Mouse (Mus musculus) left cerebral cortex, postnatal 25 days (tissue): ENCODE measurements at regions not wholly inside any gene's neighbourhood (a gene's known extent, or its start where the extent isn't known, plus 50 kb on each side); places are given as distances from the start of the nearest gene placed in this dataset.
"Not testable (repeated sequence)": the region's sequence is repeated elsewhere in the genome, so short reads cannot be mapped to it uniquely, and the experiment has no call there.

Source experiments
- DNase-seq, 2 experiments: peaks; one replicate each; pipeline ENCODE4 v3.0.0; 2022; ENCODE audit warnings: low spot score in 2 of 2, mixed read lengths in 1 of 2
- intact Hi-C: fragments of 180-260 bp; cut with DNase I; formaldehyde crosslinking; loops from one replicate; pipeline ENCODE4 v1.15.1; 2025

DNA sequence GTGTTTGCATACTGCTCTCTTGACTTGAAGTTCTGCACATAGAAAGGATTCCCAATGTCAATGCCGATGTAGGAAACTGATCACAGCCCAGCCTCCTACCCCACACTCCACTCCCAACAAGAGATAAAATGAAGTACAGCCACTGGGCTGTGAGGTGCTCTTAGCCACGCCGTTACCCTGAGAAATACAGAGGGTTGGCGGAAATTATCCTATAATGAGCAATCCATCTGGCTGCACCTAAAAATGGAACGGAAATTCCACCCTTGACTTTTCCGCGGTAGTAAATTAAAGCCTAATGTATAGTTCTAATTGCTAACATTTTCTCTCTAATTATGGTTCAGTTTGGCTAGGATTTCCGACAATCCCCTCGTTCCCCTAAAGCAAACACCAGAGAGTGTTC is 97.2 kb upstream of the Otx2 start:
- intact Hi-C loops = no loop called here
- no peak for DNase-seq

DNA sequence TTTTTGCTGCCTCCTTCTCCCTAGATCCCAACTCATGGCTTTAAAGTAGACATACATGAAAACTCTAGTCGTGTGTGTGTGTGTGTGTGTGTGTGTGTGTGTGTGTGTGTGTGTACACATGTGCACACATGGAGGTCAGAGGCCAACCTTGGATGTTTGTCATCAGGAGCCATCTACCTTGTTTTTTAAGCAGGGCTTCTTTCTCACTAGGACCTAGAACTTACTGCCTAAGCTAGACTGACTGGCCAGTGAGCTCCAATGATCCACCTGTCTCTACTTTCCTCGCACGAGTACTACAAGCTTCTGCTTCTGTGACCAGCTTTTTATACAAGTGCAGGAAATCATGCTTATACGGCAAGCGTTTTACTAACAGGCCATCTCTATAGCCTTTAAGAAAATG is 89.1 kb upstream of the Otx2 start:
- intact Hi-C loops = no loop called here

DNA sequence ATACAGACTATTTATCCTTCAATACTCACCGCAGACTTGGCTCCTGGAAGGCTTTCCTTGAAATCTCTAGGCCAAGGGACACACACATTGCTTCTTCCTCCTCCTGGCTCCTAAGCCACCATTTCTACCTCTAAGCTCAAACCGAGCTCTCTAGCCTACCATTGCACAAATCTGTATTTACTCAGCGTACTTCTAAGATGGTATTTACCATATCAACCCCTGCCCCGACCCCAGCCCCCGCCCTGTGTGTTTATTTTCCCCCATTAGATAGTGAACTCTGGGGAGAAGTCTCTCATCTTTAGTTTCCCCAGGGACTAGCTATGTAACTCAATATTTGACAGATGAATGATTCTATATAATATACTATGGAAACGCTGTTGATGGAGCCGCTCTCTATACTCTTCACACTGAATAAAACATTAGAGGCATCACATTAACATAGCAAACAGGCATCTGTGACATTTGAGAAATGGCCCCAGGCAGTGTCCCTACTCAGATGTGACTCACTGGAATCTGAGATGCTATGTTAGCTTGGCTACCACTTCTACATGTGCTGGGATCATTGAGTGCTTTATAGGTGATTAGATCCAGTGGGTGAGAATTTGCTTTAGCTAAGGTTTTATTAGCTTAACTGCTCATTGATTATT is 87.5 kb upstream of the Otx2 start:
- intact Hi-C loops = no loop called here
- no peak for DNase-seq

More for the DNA sequence above, 89.1 kb upstream of the Otx2 start:
- no peak for DNase-seq

DNA sequence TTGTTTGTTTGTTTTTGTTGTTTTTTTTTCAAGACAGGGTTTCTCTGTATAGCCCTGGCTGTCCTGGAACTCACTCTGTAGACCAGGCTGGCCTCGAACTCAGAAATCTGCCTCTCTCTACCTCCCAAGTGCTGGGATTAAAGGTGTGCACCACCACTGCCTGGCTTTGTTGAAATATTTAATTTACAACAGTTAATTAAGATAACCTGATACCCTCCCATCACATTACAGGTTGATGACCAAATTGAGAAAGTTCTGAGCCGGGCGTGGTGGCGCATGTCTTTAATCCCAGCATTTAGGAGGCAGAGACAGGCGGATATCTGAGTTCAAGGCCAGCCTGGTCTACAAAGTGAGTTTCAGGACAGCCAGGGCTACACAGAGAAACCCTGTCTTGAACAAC is 81.5 kb upstream of the Otx2 start:
- intact Hi-C loops = not testable (repeated sequence)

DNA sequence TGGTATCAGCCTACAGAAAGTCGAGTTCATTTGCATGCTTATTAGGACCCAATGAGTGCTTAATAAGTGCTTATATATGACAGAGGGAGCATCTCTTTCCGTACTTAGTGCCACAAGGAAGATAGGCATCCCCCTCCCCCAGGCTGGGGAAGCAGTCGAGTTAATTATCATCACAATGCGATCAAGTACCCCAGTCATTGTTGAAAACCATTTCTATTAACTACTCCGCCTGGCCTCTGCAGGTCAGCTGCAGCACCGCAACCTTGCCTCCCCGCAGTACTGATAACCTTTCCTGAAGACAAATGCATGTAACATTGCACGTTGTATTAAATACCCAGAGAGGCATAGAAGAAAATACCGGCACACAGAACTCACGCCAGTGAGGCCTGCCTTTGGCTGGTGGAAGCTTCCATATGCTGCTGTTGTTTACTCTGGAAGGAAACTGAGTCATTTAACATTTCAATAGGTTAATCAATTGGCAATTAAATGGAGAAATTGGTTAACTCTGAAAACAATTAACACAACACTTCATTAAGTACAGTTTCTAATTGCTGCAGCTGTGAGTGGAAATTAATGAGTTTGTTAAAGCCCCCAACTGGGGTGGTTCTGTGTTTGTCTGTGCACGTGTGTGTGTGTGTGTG is 80.6 kb upstream of the Otx2 start:
- DNase-seq = no peak
- intact Hi-C loops = loop anchor here (5.0 kb wide), 1 partner anchor 92 kb away; no protein-coding TSS in a partner anchor

More for the DNA sequence above, 81.5 kb upstream of the Otx2 start:
- not testable (repeated sequence) for DNase-seq

DNA sequence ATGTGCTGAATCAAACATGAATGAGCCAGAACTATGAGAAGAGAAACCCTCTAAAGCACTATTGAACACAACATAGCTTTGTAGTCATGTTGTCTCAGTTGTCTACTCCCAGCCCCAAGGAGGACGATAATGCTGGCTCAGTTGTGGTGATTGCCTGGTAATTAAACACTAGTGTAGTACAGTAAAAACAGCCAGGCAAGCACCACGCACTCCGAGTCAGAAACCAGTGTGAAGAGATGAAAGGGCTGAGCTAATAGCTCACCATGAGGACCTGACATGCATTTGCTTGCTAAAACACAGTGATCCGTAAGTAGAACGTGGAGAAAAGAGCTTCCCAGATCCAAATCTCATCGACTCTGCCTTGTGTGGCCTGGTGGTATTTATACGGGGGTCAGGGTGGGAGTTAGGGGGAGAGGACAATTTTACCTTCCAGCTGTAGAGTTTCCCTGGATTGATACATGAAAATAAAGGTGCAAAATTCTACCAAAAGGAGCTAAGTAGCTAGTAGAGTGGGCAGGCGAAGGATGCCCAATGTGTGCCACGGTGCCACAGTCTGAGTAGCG is 80.0 kb upstream of the Otx2 start:
- DNase-seq = no peak

DNA sequence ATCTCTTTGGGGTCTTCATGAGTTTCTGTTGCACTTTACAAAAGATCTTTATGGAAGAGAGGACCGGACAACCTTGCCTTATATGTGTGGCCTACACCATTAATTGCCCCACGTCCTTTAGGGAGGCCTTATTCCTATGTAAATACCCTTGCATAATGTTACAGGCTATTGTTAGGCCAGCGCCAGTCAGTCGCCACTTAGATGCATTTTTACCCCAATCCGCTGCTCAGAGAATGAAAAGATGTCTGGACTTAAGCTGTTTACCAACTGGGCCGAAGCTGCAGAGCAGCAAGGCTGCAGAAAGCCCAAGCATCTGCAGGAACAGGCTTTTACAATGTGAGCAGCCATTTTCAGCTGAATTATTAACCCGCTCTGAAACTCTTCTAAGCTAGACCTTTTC is 79.5 kb upstream of the Otx2 start:
- intact Hi-C loops = loop anchor here (5.0 kb wide), 1 partner anchor 91 kb away; no protein-coding TSS in a partner anchor
- DNase-seq = no peak

More for the DNA sequence above, 80.0 kb upstream of the Otx2 start:
- intact Hi-C loops = loop anchor here (5.0 kb wide), 1 partner anchor 91 kb away; no protein-coding TSS in a partner anchor

DNA sequence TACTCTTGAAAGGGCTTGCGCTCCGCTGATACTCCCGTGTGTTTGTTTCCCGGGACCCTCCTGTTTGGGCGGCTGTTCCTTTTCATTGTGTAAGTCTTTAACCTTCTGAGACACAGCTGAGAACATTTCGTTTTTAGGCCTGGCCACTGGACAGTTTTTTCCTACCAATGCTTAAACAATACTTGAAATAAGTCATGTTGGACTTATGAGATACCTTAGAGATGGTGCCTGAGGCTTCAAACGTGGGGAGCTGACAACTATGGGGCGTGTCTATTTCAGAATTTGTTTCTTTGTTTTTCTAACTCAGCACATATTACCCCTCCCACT is 78.9 kb upstream of the Otx2 start:
- DNase-seq = no peak
- intact Hi-C loops = loop anchor here (5.0 kb wide), 1 partner anchor 90 kb away; no protein-coding TSS in a partner anchor

DNA sequence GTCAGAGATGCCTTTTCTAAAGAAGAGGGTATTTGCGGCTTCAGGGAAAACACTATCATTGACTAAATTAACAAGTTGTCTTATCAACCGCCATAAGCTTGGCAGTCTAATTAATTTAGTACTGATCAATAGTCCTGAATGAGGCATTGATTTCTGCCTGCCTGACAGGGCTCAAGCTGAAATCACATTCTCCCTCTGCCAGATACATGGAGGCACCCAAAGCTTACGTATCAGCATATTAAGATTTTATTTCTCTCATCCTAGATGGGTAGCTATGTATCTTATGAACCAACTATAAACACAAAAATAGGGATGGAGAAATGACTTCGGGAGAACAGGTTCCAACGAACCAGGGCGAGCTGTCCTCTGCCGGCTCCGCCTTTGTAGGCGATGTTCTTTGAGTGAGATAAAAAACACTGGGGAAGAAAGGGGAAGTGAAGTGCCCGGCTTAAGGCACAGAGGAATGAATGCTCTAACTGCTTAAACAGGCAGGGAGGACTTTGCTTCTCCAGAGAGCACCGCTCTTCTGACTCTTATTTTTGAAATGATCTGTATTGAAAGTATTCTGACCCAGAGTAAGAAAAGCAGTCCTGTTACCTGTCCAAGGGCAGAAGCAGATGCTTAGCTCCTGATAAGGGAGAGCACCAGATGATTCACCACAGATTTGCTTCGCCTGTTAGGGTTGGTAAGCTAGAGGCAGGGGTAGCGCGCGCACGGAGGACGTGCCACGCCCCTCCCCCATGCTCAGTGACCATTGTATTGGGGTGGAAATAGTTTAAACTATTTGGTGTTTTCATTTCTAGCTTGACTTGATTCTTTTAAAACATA is 78.3 kb upstream of the Otx2 start:
- no peak for DNase-seq
- intact Hi-C loops = loop anchor here (5.0 kb wide), 1 partner anchor 90 kb away; no protein-coding TSS in a partner anchor

DNA sequence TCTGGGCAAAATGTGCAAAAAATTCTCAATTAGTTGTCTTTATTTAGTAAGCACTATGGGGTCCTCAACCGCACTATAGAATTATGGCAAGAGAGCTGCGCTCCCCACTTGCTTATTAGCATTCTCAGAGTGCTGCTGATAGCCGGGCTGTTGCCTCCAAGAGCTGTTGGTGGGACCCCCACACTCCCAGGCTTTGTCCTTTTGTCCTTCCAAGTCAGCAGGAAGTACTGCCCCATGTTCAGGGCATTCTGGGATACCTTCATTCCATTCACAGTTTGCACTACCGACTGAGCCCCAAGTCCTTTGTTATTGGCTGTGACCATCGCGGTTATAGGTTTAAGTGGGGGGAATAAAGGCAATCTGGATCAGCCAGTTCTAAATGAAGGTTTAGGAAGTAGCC is 77.4 kb upstream of the Otx2 start:
- intact Hi-C loops = loop anchor here (5.0 kb wide), 1 partner anchor 89 kb away; no protein-coding TSS in a partner anchor
- no peak for DNase-seq

DNA sequence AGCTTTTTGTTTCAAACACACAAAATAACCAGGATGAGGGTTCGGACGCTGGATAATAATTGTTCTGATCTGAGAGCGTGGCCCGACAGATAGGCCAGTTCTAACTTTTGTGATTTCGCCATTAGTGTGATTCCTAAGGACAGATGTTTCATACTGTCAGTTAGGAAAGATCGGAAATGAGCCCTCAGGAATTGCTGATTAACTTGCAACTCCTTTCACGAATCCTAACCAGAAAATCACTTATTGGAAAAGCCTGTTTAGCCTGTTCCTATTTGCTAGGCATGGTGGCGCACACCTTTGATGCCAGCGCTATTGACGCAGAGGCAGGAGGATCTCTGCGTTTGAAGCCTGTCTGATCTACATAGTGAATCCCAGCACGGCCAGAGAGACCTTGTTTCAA is 75.4 kb upstream of the Otx2 start:
- intact Hi-C loops = no loop called here

DNA sequence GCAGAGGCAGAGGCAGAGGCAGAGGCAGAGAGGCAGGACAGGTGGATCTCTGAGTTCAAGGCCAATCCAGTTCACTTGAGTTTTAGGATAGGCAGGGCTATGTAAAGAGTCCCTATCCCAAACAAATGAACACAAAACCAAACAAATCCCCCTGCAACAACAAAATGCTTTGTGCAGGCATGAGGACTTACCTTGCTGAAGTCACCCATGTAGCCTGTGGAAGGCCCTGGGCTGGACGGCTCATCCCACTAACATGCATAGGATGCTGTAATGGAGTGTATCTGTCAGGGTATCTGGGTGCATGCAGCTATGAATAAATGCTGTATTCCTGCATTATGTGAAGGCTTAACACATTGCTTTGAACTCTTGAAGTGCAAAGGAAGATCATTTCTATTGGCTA is 74.3 kb upstream of the Otx2 start:
- no peak for DNase-seq
- intact Hi-C loops = no loop called here

More for the DNA sequence above, 75.4 kb upstream of the Otx2 start:
- DNase-seq = no peak

DNA sequence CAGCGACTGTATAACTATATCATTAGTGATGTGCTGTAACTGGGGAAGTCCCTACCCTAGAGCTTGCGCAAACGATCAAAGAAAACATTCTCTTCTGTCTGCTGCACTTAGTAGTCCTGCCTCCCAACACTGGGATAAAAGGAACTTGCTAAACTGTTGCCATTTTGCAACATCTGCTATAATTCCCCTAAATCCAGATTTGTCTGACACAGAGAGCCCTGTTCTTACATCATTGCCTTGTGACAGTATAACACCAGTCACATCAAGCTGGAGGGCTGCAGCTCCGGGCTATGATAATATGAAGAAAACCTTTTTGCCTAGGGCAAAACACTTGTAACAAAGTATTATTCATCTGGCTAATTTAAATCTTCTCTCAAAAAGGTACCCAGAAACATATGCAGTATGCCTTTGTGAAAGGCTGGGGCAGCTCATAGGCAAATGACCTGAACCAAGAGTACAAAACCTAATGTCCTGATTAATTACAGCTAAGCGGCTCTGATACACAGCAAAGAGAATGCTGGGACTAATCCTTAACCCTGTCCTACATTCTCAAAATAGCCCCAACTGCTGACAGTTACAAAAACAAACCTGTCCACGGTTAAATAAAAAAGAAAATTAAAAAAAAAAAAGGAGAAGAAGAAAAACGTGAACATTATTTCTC is 67.5 kb upstream of the Otx2 start:
- intact Hi-C loops = loop anchor here (1.0 kb wide), 1 partner anchor 72 kb away; no protein-coding TSS in a partner anchor
- DNase-seq = no peak

DNA sequence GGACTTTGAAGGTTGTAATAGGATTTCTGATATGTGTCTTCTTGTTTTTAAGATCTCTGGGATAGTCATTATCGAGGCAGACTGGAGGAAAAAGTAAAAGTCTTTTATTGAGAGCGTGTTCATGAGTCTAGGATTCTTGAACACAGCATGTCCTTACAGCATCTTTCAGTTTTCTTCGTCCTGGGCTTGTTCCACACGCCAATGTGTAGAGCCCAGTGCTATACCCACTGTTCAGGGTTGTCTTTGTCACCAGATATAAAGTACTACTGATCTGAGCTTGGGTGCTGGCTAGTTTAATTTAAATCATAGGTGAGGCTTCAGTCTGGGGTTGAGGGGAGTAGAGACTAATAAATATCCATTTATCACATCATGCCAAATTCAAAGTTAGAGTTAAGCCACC is 65.5 kb upstream of the Otx2 start:
- intact Hi-C loops = no loop called here
- no peak for DNase-seq

DNA sequence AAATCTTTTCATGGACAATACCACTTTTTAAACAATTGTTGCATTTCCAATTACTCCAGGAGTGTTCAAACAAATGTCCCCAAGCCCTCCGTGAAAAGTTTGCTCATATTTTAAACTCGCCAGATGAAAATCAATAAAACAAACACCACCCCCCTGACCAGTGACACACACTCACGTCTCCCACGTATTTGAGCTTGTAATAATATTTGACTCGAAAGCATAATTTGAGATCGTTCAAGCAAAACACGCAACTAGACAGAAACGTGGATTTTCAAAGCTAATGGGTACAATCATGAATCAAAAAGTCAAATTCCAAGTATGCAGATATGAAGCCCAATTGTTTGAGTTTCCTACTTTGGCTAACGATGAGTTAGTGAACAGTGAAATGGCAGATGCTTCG is 65.0 kb upstream of the Otx2 start:
- intact Hi-C loops = no loop called here
- no peak for DNase-seq

DNA sequence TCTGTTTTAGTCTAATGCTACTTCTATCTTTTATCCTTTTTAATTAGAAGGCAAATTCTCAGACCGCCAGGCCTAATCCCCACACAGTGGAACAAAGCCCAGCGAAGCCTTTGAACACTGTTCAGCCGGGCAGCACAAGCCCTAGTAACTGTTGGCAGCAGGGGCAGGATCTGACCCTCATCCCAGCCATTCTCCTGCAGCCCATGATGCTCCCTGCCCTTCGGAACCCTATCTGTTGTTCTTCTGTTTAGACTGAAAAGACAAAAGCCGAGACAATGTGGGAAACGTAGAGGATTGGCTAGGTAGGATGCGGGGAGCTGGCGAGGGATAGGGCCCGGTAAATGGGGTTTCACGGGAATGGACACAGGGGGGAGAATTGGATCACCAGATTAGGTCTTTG is 64.6 kb upstream of the Otx2 start:
- DNase-seq = no peak
- intact Hi-C loops = no loop called here

DNA sequence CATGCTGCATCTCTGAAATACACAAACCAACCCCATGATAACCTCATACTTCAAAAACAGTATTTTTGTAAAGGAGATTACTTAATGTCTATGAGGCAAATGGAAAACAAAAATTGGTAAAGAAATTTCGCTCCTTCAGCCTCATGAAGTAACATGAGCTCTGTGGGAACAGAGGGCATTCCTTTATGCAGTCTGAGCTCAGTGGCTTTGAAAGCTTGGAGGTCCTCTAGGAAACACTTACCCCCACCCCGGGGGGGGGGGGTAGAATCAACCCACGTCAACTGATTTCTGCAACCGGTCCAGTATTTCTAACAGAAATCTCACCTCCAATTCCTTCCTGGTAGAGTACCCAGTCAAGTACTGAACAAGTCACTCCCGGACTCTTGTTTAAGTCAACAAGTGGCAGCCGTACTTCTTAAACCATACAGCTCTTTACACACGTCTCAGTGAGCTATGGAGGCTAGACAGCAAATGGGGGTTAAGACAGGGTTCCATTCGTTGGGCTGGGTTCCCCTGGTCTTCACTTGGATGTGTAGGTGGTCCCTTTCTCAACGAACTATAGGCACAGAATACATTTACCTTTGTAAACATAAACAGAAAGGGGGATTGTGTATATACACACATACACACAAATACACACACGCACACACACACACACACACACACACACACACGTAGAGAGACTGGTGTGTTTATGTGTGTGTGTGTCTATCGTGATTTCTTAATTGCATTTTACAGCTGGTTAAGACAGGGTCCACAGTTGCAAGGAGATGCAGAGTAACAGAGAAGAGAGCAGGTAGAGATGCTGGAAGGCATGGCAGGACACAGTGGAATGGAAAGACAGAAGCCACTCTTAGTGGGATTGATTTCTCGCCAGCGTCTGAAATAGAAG is 63.6 kb upstream of the Otx2 start:
- DNase-seq = no peak
- intact Hi-C loops = no loop called here

DNA sequence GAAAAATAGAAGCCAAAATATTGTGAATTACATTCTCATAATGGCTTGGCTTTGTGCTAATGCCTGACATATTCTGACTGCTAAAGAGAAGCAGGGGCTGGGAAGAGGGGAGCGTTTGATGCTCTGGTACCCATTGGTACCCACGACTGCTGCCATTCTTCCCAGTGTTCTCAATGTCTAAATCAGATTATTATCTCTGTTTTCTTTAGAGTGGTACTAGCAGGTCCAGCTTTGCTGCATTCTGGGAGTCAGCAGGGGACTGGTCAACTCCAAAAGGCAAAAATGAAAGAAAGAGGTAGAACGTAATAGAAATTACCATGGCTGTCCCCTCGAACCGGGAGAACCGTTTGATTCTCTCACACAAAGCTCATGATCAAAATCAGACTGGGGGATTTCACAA is 62.6 kb upstream of the Otx2 start:
- intact Hi-C loops = no loop called here

DNA sequence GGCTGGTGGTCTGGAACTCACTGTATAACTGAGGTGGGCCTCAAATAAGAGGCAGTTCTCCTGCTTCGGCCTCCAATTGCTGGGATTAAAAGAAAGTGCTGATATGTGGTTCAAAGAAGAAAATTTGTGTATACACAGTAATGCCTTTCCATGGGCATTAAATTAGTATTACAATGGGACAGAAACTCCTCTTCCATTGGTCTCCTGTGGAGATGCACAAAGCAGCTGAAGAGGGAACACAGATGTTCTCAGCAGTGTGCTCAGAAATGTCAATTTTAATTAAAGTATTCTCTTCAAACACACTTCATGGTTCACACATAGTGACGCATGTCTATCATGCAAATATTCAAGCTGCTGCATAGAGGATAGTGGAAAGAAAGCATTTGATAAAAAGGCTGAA is 56.4 kb upstream of the Otx2 start:
- intact Hi-C loops = no loop called here
- no peak for DNase-seq

More for the DNA sequence above, 62.6 kb upstream of the Otx2 start:
- DNase-seq = no peak
